Mouse (Mus musculus) cerebellum, adult 2 months (tissue): ENCODE results near the gene Gpr180.

Experiments
- CTCF ChIP-seq: fragments of 200-500 bp; IDR thresholded peaks from 2 replicates; pipeline ENCODE4 v1.5.1; 2011; ENCODE audit warnings: low read depth, mild to moderate bottlenecking, control low read depth, low read length, moderate library complexity, borderline replicate concordance; ENCODE audit not compliant: insufficient read depth
- POLR2A ChIP-seq: fragments of 200-500 bp; IDR thresholded peaks from 2 replicates; pipeline ENCODE4 v1.6.1; 2011; ENCODE audit warnings: low read length, control low read depth, borderline replicate concordance; ENCODE audit not compliant: insufficient read depth

DNA sequence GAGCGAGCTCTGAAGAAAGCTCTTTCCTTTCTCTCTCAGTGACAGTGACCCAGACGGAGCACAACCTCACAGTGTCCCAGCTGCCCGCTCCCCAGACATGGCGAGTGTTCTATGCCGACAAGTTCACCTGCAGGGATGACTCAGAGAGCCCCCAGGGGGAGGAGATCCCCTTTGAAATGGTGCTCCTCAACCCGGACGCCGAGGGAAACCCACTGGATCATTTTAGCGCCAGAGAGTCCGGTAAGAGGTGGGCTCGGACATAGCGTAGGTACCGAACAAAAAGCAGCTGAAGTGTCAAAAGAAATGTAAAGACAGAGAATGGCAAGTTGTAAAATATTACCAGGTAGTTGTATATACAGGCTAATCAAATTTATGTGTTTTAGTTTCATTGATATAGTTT lies 11.1 kb downstream of the Gpr180 start:
- TF ChIP-seq CTCF (no peak), POLR2A (no peak)
